Mouse (Mus musculus) megakaryocyte, embryonic 14.5 days (primary cell): ENCODE measurements around the gene Rsph1.

Experiments
- FLI1 ChIP-seq: IDR thresholded peaks from 2 replicates; pipeline ENCODE4 v1.6.1; 2012; ENCODE audit warnings: low read length, inconsistent platforms, mixed read lengths
- GATA1 ChIP-seq: IDR thresholded peaks from 3 replicates; pipeline ENCODE4 v1.6.1; 2012; ENCODE audit warnings: mixed read lengths, low read length, inconsistent platforms, borderline replicate concordance

GRCm38 (mm10) chr17:31209376-31209930 lies 67.7 kb downstream of the Rsph1 start:
- TF ChIP-seq GATA1 (no peak), FLI1 (no peak)
